Mouse (Mus musculus) ES-Bruce4 (cell line): ENCODE results near the gene Rap1gap2.

Source experiments
- CTCF ChIP-seq: IDR thresholded peaks from one replicate; pipeline ENCODE4 v1.8.1; 2011; ENCODE audit warnings: low read depth, low read length
- POLR2A ChIP-seq: IDR thresholded peaks from one replicate; pipeline ENCODE4 v1.8.1; 2011; ENCODE audit warnings: low read length; ENCODE audit not compliant: insufficient read depth

GRCm38 (mm10) chr11:74559793-74560433 is 50.8 kb downstream of the Rap1gap2 start:
- TF ChIP-seq POLR2A (no peak), CTCF (no peak)
